Mouse (Mus musculus): ENCODE data around the gene Gm7534. TPM values are rescaled to one million over a fixed set of nuclear protein-coding genes. Genes with fewer than 3 reads are reported as not detected.

Gm7534 gene
- polyA plus RNA-seq, 1 experiment = not detected

GRCm38 (mm10) chr4:134185569-134185968 lies 17.2 kb downstream of the Gm7534 start:
- Histone ChIP-seq H3K4me1 (ENCODE audit: control insufficient read depth, insufficient read depth, low read length) (no peaks in the 10 kb centered on the region), H3K27ac (ENCODE audit: insufficient read depth, low read length) (no peak overlapping the region), H3K27me3 (ENCODE audit: control insufficient read depth, insufficient read depth, low read length) (no peaks in the 10 kb centered on the region), H3K4me3 (replicated peaks; ENCODE audit: insufficient read depth, low read depth, low read length) (no peak overlapping the region)
- WGBS = 31% methylated on average over 3 of the region's 3 CpGs
- no peak for DNase-seq
- TF ChIP-seq CTCF (IDR thresholded peaks at IDR 0.05; ENCODE audit: borderline replicate concordance, insufficient read depth, low read depth, low read length) = no peak
- TF ChIP-seq POLR2A (IDR thresholded peaks at IDR 0.05; ENCODE audit: borderline replicate concordance, insufficient read depth, low read length) = no peak

GRCm38 (mm10) chr4:134183711-134184110 lies 19.1 kb downstream of the Gm7534 start:
- WGBS = 83% methylated on average over 3 of the region's 3 CpGs
- H3K27me3 ChIP-seq (ENCODE audit: control insufficient read depth, insufficient read depth, low read length) = no peaks in the 10 kb centered on the region
- no peak overlapping the region for H3K27ac ChIP-seq (ENCODE audit: insufficient read depth, low read length)
- H3K4me3 ChIP-seq (replicated peaks; ENCODE audit: insufficient read depth, low read depth, low read length) = no peak overlapping the region
- TF ChIP-seq CTCF (IDR thresholded peaks at IDR 0.05; ENCODE audit: borderline replicate concordance, insufficient read depth, low read depth, low read length) (no peak), POLR2A (IDR thresholded peaks at IDR 0.05; ENCODE audit: borderline replicate concordance, insufficient read depth, low read length) (no peak)
- no peak for DNase-seq
- H3K4me1 ChIP-seq (ENCODE audit: control insufficient read depth, insufficient read depth, low read length) = no peaks in the 10 kb centered on the region

GRCm38 (mm10) chr4:134181825-134182224 lies 21.0 kb downstream of the Gm7534 start:
- H3K27ac ChIP-seq (ENCODE audit: insufficient read depth, low read length) = no peak overlapping the region
- H3K4me1 ChIP-seq (ENCODE audit: control insufficient read depth, insufficient read depth, low read length) = no peaks in the 10 kb centered on the region
- no peak for DNase-seq
- TF ChIP-seq POLR2A (IDR thresholded peaks at IDR 0.05; ENCODE audit: borderline replicate concordance, insufficient read depth, low read length) = no peak
- no peak for TF ChIP-seq CTCF (IDR thresholded peaks at IDR 0.05; ENCODE audit: borderline replicate concordance, insufficient read depth, low read depth, low read length)
- H3K27me3 ChIP-seq (ENCODE audit: control insufficient read depth, insufficient read depth, low read length) = no peaks in the 10 kb centered on the region
- no peak overlapping the region for H3K4me3 ChIP-seq (replicated peaks; ENCODE audit: insufficient read depth, low read depth, low read length)

- no peaks in the 10 kb centered on the region for H3K4me1 ChIP-seq (ENCODE audit: control insufficient read depth, insufficient read depth, low read length)
- no peak overlapping the region for H3K27ac ChIP-seq (ENCODE audit: insufficient read depth, low read length)
- DNase-seq = no peak
- TF ChIP-seq POLR2A (IDR thresholded peaks at IDR 0.05; ENCODE audit: borderline replicate concordance, insufficient read depth, low read length) = no peak
- no peak for TF ChIP-seq CTCF (IDR thresholded peaks at IDR 0.05; ENCODE audit: borderline replicate concordance, insufficient read depth, low read depth, low read length)
- whole genome bisulfite sequencing = 94% methylated on average over 1 of the region's 1 CpGs
- no peaks in the 10 kb centered on the region for H3K27me3 ChIP-seq (ENCODE audit: control insufficient read depth, insufficient read depth, low read length)
- H3K4me3 ChIP-seq (replicated peaks; ENCODE audit: insufficient read depth, low read depth, low read length) = no peak overlapping the region
Measured at GRCm38 (mm10) chr4:134181112-134181511, 21.7 kb downstream of the Gm7534 start.

GRCm38 (mm10) chr4:134172391-134172790 lies 30.4 kb downstream of the Gm7534 start:
- TF ChIP-seq POLR2A (IDR thresholded peaks at IDR 0.05; ENCODE audit: borderline replicate concordance, insufficient read depth, low read length) = no peak
- TF ChIP-seq CTCF (IDR thresholded peaks at IDR 0.05; ENCODE audit: borderline replicate concordance, insufficient read depth, low read depth, low read length) = no peak
- no peaks in the 10 kb centered on the region for H3K27me3 ChIP-seq (ENCODE audit: control insufficient read depth, insufficient read depth, low read length)
- H3K27ac ChIP-seq (ENCODE audit: insufficient read depth, low read length) = no peak overlapping the region
- no peak for DNase-seq
- no peaks in the 10 kb centered on the region for H3K4me1 ChIP-seq (ENCODE audit: control insufficient read depth, insufficient read depth, low read length)
- 54% methylated on average over 3 of the region's 3 CpGs for WGBS
- no peak overlapping the region for H3K4me3 ChIP-seq (replicated peaks; ENCODE audit: insufficient read depth, low read depth, low read length)

GRCm38 (mm10) chr4:134166906-134167305 lies 35.9 kb downstream of the Gm7534 start:
- WGBS = 95% methylated on average over 3 of the region's 3 CpGs
- no peak for DNase-seq
- no peaks in the 10 kb centered on the region for H3K4me1 ChIP-seq (ENCODE audit: control insufficient read depth, insufficient read depth, low read length)
- H3K4me3 ChIP-seq (replicated peaks; ENCODE audit: insufficient read depth, low read depth, low read length) = no peak overlapping the region
- no peak for TF ChIP-seq POLR2A (IDR thresholded peaks at IDR 0.05; ENCODE audit: borderline replicate concordance, insufficient read depth, low read length)
- no peak for TF ChIP-seq CTCF (IDR thresholded peaks at IDR 0.05; ENCODE audit: borderline replicate concordance, insufficient read depth, low read depth, low read length)
- H3K27ac ChIP-seq (ENCODE audit: insufficient read depth, low read length) = no peak overlapping the region
- H3K27me3 ChIP-seq (ENCODE audit: control insufficient read depth, insufficient read depth, low read length) = no peaks in the 10 kb centered on the region

GRCm38 (mm10) chr4:134165548-134166465 lies 37.0 kb downstream of the Gm7534 start:
- no peak overlapping the region for H3K27ac ChIP-seq (ENCODE audit: insufficient read depth, low read length)
- TF ChIP-seq POLR2A (IDR thresholded peaks at IDR 0.05; ENCODE audit: borderline replicate concordance, insufficient read depth, low read length) (no peak), CTCF (IDR thresholded peaks at IDR 0.05; ENCODE audit: borderline replicate concordance, insufficient read depth, low read depth, low read length) (no peak)
- no peak overlapping the region for H3K4me3 ChIP-seq (replicated peaks; ENCODE audit: insufficient read depth, low read depth, low read length)
- 83% methylated on average over 3 of the region's 3 CpGs for WGBS
- DNase-seq = no peak
- no peaks in the 10 kb centered on the region for H3K27me3 ChIP-seq (ENCODE audit: control insufficient read depth, insufficient read depth, low read length)
- H3K4me1 ChIP-seq (ENCODE audit: control insufficient read depth, insufficient read depth, low read length) = no peaks in the 10 kb centered on the region

- no peak for TF ChIP-seq CTCF (IDR thresholded peaks at IDR 0.05; ENCODE audit: borderline replicate concordance, insufficient read depth, low read depth, low read length)
- no peak for TF ChIP-seq POLR2A (IDR thresholded peaks at IDR 0.05; ENCODE audit: borderline replicate concordance, insufficient read depth, low read length)
- 79% methylated on average over 6 of the region's 6 CpGs for WGBS
Measured at GRCm38 (mm10) chr4:134165024-134165423, 37.8 kb downstream of the Gm7534 start.

More at GRCm38 (mm10) chr4:134165024-134165423, 37.8 kb downstream of the Gm7534 start:
- Histone ChIP-seq H3K27ac (ENCODE audit: insufficient read depth, low read length) (no peak overlapping the region), H3K27me3 (ENCODE audit: control insufficient read depth, insufficient read depth, low read length) (no peaks in the 10 kb centered on the region), H3K4me1 (ENCODE audit: control insufficient read depth, insufficient read depth, low read length) (no peaks in the 10 kb centered on the region), H3K4me3 (replicated peaks; ENCODE audit: insufficient read depth, low read depth, low read length) (no peak overlapping the region)
- DNase-seq = no peak

Data from cerebellum, adult 2 months (tissue).